Mouse (Mus musculus) kidney, embryonic 14.5 days (tissue): ENCODE results near the gene Golga4. TPM values are rescaled to one million over a fixed set of nuclear protein-coding genes. Genes with fewer than 3 reads are reported as not detected.

Experiments
- ATAC-seq: fragments of 200-750 bp; cut with Nextera tagmentation; 2 replicates; pipeline ENCODE4 v1.8.0; 2017; ENCODE audit warnings: moderate number of reproducible peaks, mild to moderate bottlenecking, moderate TSS enrichment, moderate library complexity; ENCODE audit not compliant: low FRiP score, low TSS enrichment
- H3K27ac ChIP-seq: fragments of 300-500 bp; sonication (generic); 2 replicates; pipeline ENCODE4 v1.5.1; 2014; ENCODE audit warnings: low read depth, mild to moderate bottlenecking, low read length, moderate library complexity, mixed read lengths
- H3K27me3 ChIP-seq: fragments of 300-500 bp; sonication (generic); 2 replicates; pipeline ENCODE4 v1.6.1; 2014; ENCODE audit warnings: mild to moderate bottlenecking, low read length; ENCODE audit not compliant: control insufficient read depth, insufficient read depth
- H3K36me3 ChIP-seq: fragments of 300-500 bp; sonication (generic); 2 replicates; pipeline ENCODE4 v1.6.1; 2014; ENCODE audit warnings: low read length, mixed read lengths; ENCODE audit not compliant: control insufficient read depth, insufficient read depth
- H3K4me1 ChIP-seq: fragments of 300-500 bp; sonication (generic); 2 replicates; pipeline ENCODE4 v1.6.1; 2014; ENCODE audit warnings: low read length, mixed read lengths; ENCODE audit not compliant: control insufficient read depth, insufficient read depth
- H3K4me2 ChIP-seq: fragments of 300-500 bp; sonication (generic); replicated peaks from 2 replicates; pipeline ENCODE4 v1.6.1; 2014; ENCODE audit warnings: low read depth, mild to moderate bottlenecking, low read length
- H3K4me3 ChIP-seq: fragments of 300-500 bp; sonication (generic); 2 replicates; pipeline ENCODE4 v1.5.1; 2014; ENCODE audit warnings: mild to moderate bottlenecking, low read length
- H3K9ac ChIP-seq: fragments of 300-500 bp; sonication (generic); 2 replicates; pipeline ENCODE4 v1.6.1; 2014; ENCODE audit warnings: low read depth, mild to moderate bottlenecking, low read length, moderate library complexity
- H3K9me3 ChIP-seq: fragments of 300-500 bp; sonication (generic); 2 replicates; pipeline ENCODE4 v1.6.1; 2016; ENCODE audit warnings: low read length; ENCODE audit not compliant: control insufficient read depth
- whole genome bisulfite sequencing: fragments of 180-500 bp; shearing (Covaris S2); extraction: QIAGEN DNeasy Blood & Tissue Kit; methylation state at CpG from one replicate; pipeline ENCODE4 v1.1.7; 2014; 5-methylcytosine and 5-hydroxymethylcytosine counted together
- polyA plus RNA-seq: library from polyadenylated mRNA; unstranded; fragments of >200 nt; fragmentation: Nextera tagmentation; extraction: Ambion mirVana; gene quantifications from 2 replicates; pipeline ENCODE4 v1.2.1, GENCODE M21; 2014

Golga4 gene
- polyA plus RNA-seq, 1 experiment from 2014 or later, result 70.7 TPM

DNA sequence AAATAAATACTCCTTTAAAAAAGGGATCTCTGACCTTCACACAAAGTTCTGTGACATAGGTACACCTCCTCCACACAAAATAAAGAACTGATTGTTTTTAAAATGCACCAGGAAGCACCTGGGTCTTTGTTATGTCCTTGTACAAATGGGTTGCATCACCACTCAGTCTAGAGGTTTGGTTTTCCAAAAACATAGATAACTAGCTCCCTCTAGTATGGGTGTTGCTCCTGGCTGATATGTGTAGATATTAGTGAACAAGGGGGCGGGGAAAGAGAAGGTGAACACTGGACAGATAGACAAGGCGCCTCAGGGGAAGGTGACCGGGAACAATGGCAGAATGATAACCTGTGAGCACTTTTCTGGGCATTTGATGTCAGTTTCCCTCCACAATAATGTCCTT is 10.1 kb upstream of the Golga4 start:
- no peaks in the 10 kb centered on the region for H3K9me3 ChIP-seq
- H3K4me2 ChIP-seq, result no peak overlapping the region
- no peaks in the 10 kb centered on the region for H3K27me3 ChIP-seq
- H3K9ac ChIP-seq, result no peak overlapping the region
- H3K27ac ChIP-seq, result no peak overlapping the region
- H3K36me3 ChIP-seq, result no peaks in the 10 kb centered on the region
- H3K4me1 ChIP-seq, result no peaks in the 10 kb centered on the region
- no peak overlapping the region for H3K4me3 ChIP-seq
- 91% methylated on average over 3 of the region's 3 CpGs for WGBS
- ATAC-seq, result no peak

DNA sequence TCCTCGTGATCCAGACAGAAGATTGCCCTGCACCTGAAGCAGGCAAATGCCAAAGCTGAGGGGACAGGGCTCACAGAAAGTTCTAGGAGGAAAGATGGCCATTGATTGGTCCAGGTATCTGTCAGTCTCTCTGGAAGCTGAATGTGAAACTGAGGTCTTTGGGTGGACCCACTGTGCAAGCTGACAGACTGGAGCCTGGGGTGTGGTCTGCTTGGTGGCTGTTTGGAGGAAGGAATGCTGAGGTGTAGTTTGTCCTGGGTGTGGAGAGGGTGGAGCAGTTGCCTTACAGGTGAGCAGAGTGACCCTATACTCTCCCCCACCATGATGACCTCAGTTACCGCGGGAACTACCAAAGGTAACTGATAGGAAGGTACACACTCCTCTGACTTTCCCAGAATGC is 9.1 kb upstream of the Golga4 start:
- Histone ChIP-seq H3K9ac (no peak overlapping the region), H3K9me3 (no peaks in the 10 kb centered on the region), H3K27ac (no peak overlapping the region), H3K27me3 (no peaks in the 10 kb centered on the region), H3K4me1 (no peaks in the 10 kb centered on the region), H3K4me3 (no peak overlapping the region), H3K36me3 (no peaks in the 10 kb centered on the region), H3K4me2 (no peak overlapping the region)
- 77% methylated on average over 3 of the region's 3 CpGs for WGBS
- ATAC-seq, result no peak

DNA sequence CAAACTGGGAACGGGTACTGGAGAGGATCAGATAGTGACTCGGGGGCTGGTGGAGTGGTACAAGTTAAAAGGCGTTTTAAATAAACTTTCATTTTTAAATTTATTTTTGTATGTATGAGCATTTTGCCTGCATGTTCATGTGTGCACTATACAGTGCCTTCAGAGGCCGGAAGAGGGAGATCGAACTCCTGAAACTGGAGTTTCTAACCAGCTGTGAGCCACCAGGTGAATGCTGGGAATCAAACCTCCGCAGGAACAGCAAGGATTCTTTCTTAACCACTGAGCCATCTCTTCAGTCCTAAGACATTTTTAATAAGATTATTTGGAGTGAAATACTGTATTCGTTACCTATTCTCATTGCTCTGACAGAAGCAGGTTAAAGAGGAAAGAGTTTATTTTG is 8.0 kb upstream of the Golga4 start:
- WGBS, result 78% methylated on average over 7 of the region's 7 CpGs
- Histone ChIP-seq H3K9me3 (no peaks in the 10 kb centered on the region), H3K36me3 (no peaks in the 10 kb centered on the region), H3K4me2 (no peak overlapping the region), H3K27ac (no peak overlapping the region), H3K27me3 (no peaks in the 10 kb centered on the region), H3K9ac (no peak overlapping the region), H3K4me3 (no peak overlapping the region), H3K4me1 (no peaks in the 10 kb centered on the region)
- ATAC-seq, result no peak

DNA sequence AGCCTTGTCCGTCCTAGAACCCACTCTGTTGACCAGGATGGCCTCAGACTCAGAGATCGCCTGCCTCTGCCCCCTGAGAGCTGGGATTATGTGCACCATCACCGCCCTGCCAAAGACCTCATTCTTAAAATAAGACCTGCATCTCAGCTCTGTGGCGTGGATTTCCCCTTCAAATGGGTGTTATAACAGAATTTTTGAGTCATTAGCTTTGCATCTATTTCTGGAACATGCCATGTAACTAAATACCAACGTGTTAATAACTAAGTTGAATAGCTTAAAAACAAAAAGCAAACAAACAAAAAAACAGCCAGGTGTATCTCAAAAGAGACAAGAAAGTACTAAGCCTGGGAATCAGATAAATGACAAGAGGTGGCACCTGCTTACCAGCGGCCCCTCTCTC is 5.1 kb upstream of the Golga4 start:
- no peak for ATAC-seq
- Histone ChIP-seq H3K9me3 (no peaks in the 10 kb centered on the region), H3K4me2 (no peak overlapping the region), H3K36me3 (no peaks in the 10 kb centered on the region), H3K27ac (no peak overlapping the region), H3K27me3 (no peaks in the 10 kb centered on the region), H3K4me3 (no peak overlapping the region), H3K4me1 (no peaks in the 10 kb centered on the region), H3K9ac (no peak overlapping the region)
- 75% methylated on average over 6 of the region's 6 CpGs for WGBS

DNA sequence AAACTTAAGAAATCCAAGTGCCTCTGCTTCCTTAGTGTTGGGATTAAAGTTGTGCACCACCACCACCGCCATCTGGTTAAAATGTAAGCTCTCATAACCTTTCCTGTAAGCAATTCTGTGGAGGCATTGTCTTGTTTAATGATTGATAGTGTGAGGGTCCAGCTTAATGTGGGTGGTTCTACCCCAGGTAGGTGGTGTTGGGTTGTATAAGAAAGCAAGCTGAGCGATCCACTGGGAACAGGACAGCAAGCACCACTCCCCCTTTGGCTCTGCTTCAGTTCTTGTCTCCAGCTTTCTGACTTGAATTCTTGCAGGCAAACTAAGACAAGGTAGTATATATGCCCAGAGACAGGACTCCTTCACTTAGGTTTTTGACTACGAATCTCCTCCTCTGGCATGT is 1.4 kb upstream of the Golga4 start:
- 76% methylated on average over 3 of the region's 3 CpGs for whole genome bisulfite sequencing

DNA sequence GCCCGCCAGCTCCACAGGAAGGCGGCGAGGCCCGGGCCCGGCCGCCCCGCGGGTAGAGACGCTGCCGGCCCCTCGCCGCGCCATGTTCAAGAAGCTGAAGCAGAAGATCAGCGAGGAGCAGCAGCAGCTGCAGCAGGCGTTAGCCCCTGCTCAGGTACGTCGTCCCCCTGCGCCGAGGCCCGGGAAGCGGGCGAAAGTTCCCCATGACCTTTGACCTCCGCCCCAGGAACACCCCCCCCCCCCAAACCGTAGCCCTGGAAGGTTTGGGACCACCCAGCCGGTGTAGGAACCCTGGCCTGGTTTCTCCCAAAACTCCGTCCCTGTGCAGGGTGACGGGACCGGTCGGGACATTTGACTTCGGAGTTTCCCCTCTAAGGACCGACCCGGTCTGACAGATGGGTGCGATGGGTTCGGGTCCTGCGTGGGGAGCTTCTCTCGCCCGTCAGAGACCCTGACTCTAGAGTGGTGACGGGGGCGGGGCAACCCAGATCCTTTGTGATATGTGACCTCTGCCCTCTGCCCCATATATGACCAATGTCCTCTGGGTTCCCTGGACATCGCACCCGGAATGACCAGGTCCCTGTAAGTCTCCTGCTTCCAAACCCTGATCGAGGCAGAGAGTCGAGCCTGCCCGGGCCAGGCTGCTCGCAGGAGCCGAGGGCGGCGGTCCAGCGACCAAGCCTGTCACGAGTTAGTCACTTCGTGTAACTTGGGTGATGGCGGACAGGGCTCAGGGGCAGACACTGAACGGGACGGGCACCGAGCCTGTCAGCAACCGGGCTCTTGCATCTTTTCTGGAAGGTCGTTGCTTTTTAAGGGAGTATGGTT is 551 bp downstream of the Golga4 start:
- Histone ChIP-seq H3K4me3 (peak overlapping the region; percentile 96), H3K27me3 (no peaks in the 10 kb centered on the region), H3K27ac (peak overlapping the region; percentile 51; the same call in 1 of the 2 replicates), H3K9ac (peak overlapping the region; percentile 95), H3K9me3 (no peaks in the 10 kb centered on the region), H3K4me1 (peaks cover 19% of the 10 kb centered on the region), H3K4me2 (peak overlapping the region; percentile 95), H3K36me3 (0 out of 2 replicates have a peak, but pooled peaks cover 3% of the 10 kb centered on the region)
- under 1% methylated on average over 49 of the region's 57 CpGs for WGBS
- ATAC-seq, result peak; percentile 59

More for the DNA sequence above, 1.4 kb upstream of the Golga4 start:
- Histone ChIP-seq H3K9ac (no peak overlapping the region), H3K27ac (no peak overlapping the region; the same call in 1 of the 2 replicates), H3K4me1 (peaks cover 13% of the 10 kb centered on the region), H3K36me3 (no peaks in the 10 kb centered on the region), H3K4me3 (no peak overlapping the region), H3K27me3 (no peaks in the 10 kb centered on the region), H3K4me2 (no peak overlapping the region), H3K9me3 (no peaks in the 10 kb centered on the region)
- 0 out of 2 replicates have a peak, but pooled peaks have one; percentile 12 for ATAC-seq

DNA sequence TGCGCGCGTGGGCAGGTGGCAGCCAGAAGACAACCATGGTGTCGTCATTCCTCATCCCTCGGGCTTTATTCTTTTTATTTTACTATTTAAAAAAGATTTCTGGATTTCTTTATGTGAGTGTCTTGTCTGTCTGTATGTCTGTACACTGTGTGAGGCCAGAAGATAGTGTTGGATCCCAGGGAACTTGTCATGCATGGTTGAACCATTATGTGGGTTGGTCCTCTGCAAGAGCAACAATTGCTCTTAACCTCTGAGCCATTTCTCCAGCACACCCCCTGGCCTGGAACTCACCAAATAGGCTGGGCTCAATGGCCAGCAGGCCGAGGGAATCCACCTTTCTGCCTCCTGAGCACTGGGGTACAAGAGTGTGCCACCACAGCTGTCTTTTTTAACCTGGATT is 1.5 kb downstream of the Golga4 start:
- WGBS, result 72% methylated on average over 6 of the region's 6 CpGs
- Histone ChIP-seq H3K9me3 (no peaks in the 10 kb centered on the region), H3K4me1 (peaks cover 19% of the 10 kb centered on the region), H3K27me3 (no peaks in the 10 kb centered on the region), H3K27ac (no peak overlapping the region), H3K36me3 (0 out of 2 replicates have a peak, but pooled peaks cover 3% of the 10 kb centered on the region), H3K4me2 (peak overlapping the region; percentile 95), H3K9ac (peak overlapping the region; percentile 95; the same call in 1 of the 2 replicates), H3K4me3 (peak overlapping the region; percentile 96)
- ATAC-seq, result no peak

DNA sequence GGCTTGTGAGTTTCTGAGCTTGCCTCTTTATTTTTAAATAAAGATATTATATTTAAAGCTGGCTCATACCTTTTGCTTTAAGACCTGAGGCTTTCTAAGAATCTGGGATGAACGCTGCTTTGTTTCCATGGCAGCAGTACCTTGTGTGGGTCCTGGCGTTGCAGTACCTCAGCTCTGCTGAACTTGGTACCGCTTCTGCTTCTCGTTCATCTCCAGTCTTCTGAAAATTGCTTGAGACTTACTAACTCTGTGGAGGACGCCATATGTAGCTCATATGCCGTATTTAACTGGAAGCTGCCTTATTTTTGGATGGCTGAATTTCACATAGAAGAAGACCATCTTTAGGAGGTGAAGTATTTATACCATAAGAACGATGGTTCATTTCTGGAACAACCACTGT is 2.5 kb downstream of the Golga4 start:
- Histone ChIP-seq H3K4me2 (no peak overlapping the region; the same call in 1 of the 2 replicates), H3K36me3 (0 out of 2 replicates have a peak, but pooled peaks cover 3% of the 10 kb centered on the region), H3K27me3 (no peaks in the 10 kb centered on the region), H3K9ac (no peak overlapping the region), H3K9me3 (no peaks in the 10 kb centered on the region), H3K4me1 (peaks cover 19% of the 10 kb centered on the region), H3K27ac (no peak overlapping the region), H3K4me3 (no peak overlapping the region)
- ATAC-seq, result no peak
- WGBS, result 85% methylated on average over 7 of the region's 7 CpGs

DNA sequence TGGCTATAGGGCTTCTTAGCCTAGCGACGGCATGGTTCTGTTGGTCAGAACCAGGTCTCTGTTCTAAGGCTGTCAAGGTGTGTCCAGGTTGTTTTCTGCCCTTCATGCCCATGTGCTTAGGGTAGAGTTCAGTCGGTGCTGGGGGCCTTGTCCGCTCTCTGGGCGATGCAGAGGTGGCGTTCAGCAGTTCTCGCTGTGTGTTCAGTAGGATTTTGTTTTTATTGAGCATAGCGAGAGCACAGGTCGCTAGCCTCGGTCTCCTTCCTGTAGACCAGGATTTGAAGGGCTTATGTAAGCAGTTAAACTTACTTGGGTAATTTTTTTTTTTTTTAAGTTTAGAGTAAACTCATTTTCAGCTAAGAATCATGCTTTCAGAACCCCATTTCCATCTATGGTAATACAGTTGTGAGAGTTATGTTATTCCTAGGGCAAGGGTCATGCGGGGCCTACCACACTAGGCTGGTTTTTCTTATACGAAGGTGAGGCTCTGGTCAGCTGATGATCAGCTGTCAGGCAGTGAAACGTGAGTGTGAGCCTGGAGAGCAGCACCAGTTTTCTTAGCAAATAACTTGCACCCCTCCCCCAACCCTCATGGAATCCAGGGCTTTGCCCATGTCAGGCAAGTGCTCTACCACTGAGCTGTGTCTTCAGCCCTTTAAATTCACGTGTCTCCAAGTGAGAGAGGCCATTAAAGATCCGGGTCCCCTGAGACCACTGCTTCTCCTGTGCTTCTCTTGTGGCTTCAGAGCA is 5.0 kb downstream of the Golga4 start:
- peaks cover 13% of the 10 kb centered on the region for H3K36me3 ChIP-seq
- no peak overlapping the region for H3K27ac ChIP-seq
- no peak for ATAC-seq
- no peak overlapping the region for H3K9ac ChIP-seq
- H3K27me3 ChIP-seq, result no peaks in the 10 kb centered on the region
- H3K4me1 ChIP-seq, result peaks cover 19% of the 10 kb centered on the region
- H3K4me3 ChIP-seq, result no peak overlapping the region
- no peak overlapping the region for H3K4me2 ChIP-seq
- H3K9me3 ChIP-seq, result no peaks in the 10 kb centered on the region
- 61% methylated on average over 15 of the region's 15 CpGs for WGBS
